Mouse (Mus musculus) spleen, adult 2 months (tissue): ENCODE results near the gene Sema6d. TPM values are rescaled to one million over a fixed set of nuclear protein-coding genes. Genes with fewer than 3 reads are reported as not detected.

ENCODE experiments used
- DNase-seq, 2 experiments: peaks; one replicate each; pipeline versions ENCODE4 v3.0.0 to v3.0.0-alpha.2; 2012 to 2021; ENCODE audit warnings: low spot score in 2 of 2, low read depth in 1 of 2
- H3K27ac ChIP-seq: fragments of 200-500 bp; 2 replicates; pipeline ENCODE4 v1.5.1; 2012; ENCODE audit warnings: low read length, inconsistent platforms; ENCODE audit not compliant: insufficient read depth
- H3K27me3 ChIP-seq: fragments of 200-500 bp; 2 replicates; pipeline ENCODE4 v1.6.1; 2012; ENCODE audit warnings: mild to moderate bottlenecking, moderate library complexity, low read length, inconsistent platforms; ENCODE audit not compliant: control insufficient read depth, insufficient read depth
- H3K36me3 ChIP-seq: fragments of 200-500 bp; 2 replicates; pipeline ENCODE4 v1.6.1; 2012; ENCODE audit warnings: mild to moderate bottlenecking, low read length, inconsistent platforms; ENCODE audit not compliant: control insufficient read depth, insufficient read depth
- H3K4me1 ChIP-seq: fragments of 200-500 bp; 2 replicates; pipeline ENCODE4 v1.6.1; 2011; ENCODE audit warnings: inconsistent platforms; ENCODE audit not compliant: control insufficient read depth, insufficient read depth, insufficient read length
- H3K4me3 ChIP-seq: fragments of 200-500 bp; 2 replicates; pipeline ENCODE4 v1.5.1; 2011; ENCODE audit warnings: mild to moderate bottlenecking, inconsistent platforms; ENCODE audit not compliant: insufficient read depth, insufficient read length; ENCODE audit errors: extremely low read depth
- CTCF ChIP-seq: fragments of 200-500 bp; IDR thresholded peaks from 2 replicates; pipeline ENCODE4 v1.5.1; 2011; ENCODE audit warnings: mild to moderate bottlenecking, inconsistent platforms; ENCODE audit not compliant: insufficient read depth, insufficient read length, insufficient replicate concordance; ENCODE audit errors: extremely low read depth
- POLR2A ChIP-seq: fragments of 200-500 bp; IDR thresholded peaks from 2 replicates; pipeline ENCODE4 v1.6.1; 2011; ENCODE audit warnings: low read depth, low read length, inconsistent platforms
- WGBS: fragments of 180-500 bp; shearing (Covaris S2); methylation state at CpG from one replicate; pipeline ENCODE4 v1.1.7; 2018; 5-methylcytosine and 5-hydroxymethylcytosine counted together
- polyA plus RNA-seq: library from polyadenylated mRNA; depleted of rRNA; stranded (reverse); fragments of >200 nt; gene quantifications from 2 replicates; pipeline ENCODE4 v1.2.3, GENCODE M21; 2012; rRNA removed

The Sema6d gene
- 8.9 and 11.6 TPM in 2 replicates for polyA plus RNA-seq

DNA sequence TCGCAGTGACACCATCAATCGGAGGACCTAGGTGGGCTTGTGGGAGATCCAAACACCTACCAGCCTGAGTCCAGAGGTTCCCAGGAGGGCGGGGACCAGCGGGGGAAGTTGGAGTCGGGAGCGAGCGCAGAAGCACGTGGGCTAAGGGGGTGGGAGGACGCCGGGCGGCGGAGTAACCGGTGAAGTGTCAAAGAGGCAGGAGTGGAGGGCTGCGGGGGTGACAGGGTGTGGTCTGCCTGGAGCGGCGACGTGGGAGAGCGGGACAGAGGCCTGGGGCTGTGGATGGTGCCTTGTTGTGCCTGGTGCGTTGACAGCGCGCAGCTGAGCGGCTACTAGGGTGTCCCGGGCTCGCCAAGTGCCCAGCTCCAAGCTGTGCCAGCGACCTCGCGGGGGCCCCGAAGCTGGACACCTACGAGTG is at the start of gene Sema6d:
Gene Sema6d, plus strand, starts transcription at position 157 of the 418 bp plus-strand sequence.
- WGBS: 7% methylated on average over 29 of the region's 29 CpGs
- Histone ChIP-seq H3K27ac (no peak within 1 kb of the TSS), H3K27me3 (0 out of 2 replicates have a peak, but pooled peaks cover 2% of the 10 kb centered on the region), H3K36me3 (no peaks in the 10 kb centered on the region), H3K4me3 (no peak within 1 kb of the TSS), H3K4me1 (no peaks in the 10 kb centered on the region)
- DNase-seq: no peak
- TF ChIP-seq POLR2A (no peak), CTCF (no peak)

DNA sequence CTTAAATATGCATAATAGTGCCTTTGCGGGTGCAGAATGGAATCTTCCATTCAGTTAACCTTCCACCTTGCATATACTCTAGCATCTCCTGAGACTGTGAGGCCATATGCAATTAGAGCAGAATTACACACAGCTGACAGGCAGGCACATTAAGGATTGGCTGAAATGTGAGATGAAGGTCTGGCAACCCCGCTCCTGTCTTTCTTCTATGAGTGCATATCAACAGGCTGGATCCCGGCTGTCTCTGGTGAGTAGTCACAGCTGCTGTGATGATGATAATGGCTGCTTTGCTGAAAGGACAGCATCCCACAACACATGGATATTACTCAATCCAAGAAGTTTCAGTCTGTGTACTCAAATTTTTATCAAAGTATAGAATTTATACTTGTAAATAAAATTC is 29.9 kb upstream of the Sema6d start:
- no peaks in the 10 kb centered on the region for H3K36me3 ChIP-seq
- H3K4me1 ChIP-seq: no peaks in the 10 kb centered on the region
- no peak overlapping the region for H3K27ac ChIP-seq
- DNase-seq: no peak
- H3K4me3 ChIP-seq: no peak overlapping the region
- H3K27me3 ChIP-seq: no peaks in the 10 kb centered on the region
- no peak for TF ChIP-seq CTCF
- TF ChIP-seq POLR2A: no peak
- 90% methylated on average over 3 of the region's 3 CpGs for WGBS

DNA sequence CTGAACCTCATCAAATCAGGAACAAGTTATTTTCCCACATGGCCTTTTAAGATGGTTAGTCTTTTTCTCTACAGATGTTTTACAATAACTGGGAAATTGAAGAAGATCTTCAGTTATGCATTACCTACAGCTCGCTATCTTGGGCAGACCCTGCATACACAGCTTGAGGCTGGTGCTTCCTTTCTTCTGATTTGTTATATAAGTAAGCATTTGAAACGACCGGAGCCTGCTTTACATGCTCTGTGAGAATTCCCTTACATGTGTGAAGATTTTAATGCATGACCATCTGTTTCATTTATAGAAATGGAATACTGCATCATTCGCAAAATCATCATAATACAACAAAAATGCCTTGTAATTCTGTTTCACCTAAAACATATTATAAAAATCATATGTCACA is 21.4 kb upstream of the Sema6d start:
- H3K4me1 ChIP-seq: no peaks in the 10 kb centered on the region
- TF ChIP-seq CTCF (no peak), POLR2A (no peak)
- 83% methylated on average over 4 of the region's 4 CpGs for WGBS
- no peaks in the 10 kb centered on the region for H3K27me3 ChIP-seq
- H3K36me3 ChIP-seq: no peaks in the 10 kb centered on the region
- H3K27ac ChIP-seq: no peak overlapping the region
- no peak overlapping the region for H3K4me3 ChIP-seq
- no peak for DNase-seq

DNA sequence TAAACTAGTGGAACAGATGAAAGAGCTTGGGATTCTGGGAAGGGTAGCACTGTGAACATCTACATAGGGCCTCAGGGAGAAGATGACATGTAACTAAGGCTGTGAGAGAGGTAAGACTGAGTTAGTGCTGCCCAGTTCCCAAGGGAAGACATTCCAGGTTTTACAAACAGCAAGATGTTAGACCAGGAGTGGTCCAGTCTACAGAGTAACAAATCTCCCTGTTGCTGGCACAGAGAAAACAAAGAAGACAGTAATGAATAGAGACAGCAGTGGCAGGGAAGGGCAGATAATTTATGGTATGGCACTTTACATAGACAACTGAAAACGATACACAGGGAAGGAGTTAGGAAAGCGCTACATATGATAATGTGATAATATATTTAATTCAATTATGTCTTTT is 19.1 kb upstream of the Sema6d start:
- no peaks in the 10 kb centered on the region for H3K36me3 ChIP-seq
- 86% methylated on average over 2 of the region's 2 CpGs for WGBS
- H3K4me3 ChIP-seq: no peak overlapping the region
- H3K4me1 ChIP-seq: no peaks in the 10 kb centered on the region
- TF ChIP-seq CTCF (no peak), POLR2A (no peak)
- no peak overlapping the region for H3K27ac ChIP-seq
- DNase-seq: no peak
- no peaks in the 10 kb centered on the region for H3K27me3 ChIP-seq

DNA sequence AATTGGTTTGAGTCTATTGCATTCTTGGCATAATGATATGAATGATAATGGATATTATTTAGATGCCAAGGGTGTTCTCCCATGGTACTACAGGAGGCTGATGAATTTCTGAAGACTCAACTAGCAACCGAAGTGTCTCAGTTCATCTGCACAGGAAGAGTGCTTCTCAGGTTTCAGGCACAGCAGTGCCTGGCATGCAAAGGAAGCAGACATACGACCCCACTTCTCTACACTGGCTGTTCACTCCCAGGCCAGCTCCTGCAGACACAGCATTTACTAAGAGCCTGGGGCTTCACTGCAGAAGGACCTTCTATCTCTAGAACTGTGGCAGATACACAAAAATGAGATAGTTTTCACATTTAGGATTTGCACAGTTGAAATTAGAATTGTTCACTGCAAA is 18.4 kb upstream of the Sema6d start:
- TF ChIP-seq POLR2A (no peak), CTCF (no peak)
- H3K27ac ChIP-seq: no peak overlapping the region
- H3K27me3 ChIP-seq: no peaks in the 10 kb centered on the region
- WGBS: 22% methylated on average over 2 of the region's 2 CpGs
- H3K36me3 ChIP-seq: no peaks in the 10 kb centered on the region
- no peak overlapping the region for H3K4me3 ChIP-seq
- DNase-seq: no peak
- no peaks in the 10 kb centered on the region for H3K4me1 ChIP-seq

DNA sequence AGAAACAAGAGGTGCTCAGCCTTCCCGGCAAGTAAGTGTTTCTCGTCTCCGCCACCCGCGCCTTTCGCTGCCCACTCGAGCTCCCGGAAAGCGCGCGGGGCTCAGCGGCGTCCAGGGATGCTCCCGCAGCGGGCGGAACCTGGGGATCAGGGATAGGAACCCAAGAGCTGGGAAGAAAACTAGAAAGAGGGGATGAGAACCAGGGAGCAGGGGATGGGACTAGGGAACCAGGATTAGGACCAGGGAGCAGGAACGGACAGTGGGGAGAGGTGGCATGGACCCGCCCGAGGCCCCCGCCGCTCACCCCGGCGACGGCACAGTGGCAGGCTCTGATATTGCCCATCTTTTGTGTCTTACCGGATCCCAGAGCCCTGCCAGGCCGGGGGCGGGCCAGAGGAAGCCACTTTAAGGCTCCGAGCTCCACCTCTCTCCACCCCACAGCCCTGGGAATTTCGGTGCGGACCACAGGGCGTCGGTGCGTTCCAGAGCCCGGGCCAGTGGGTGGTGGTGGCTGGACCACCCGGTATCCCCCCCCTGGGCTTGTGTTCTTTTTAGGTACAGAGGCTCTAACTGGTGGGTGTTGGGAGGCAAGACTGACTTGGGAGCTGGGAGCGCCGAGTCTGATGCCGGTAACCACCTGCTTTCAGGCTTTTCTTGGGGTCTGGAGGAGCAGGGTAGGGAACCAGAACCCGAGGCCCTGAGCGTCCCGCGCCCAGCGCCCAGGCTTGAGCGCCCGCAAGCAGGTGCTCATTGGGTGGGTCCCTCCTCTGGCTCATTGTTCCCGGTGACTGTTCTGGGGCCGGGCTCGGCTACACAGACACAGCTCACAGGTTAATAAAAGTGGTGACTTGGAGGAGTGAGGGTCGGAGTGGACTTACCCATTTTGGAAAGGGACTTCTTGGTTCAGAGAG is 717 bp downstream of the Sema6d start:
- H3K4me3 ChIP-seq: no peak overlapping the region
- WGBS: 6% methylated on average over 49 of the region's 49 CpGs
- H3K4me1 ChIP-seq: no peaks in the 10 kb centered on the region
- no peak overlapping the region for H3K27ac ChIP-seq
- H3K36me3 ChIP-seq: no peaks in the 10 kb centered on the region
- no peak for DNase-seq
- H3K27me3 ChIP-seq: 0 out of 2 replicates have a peak, but pooled peaks cover 2% of the 10 kb centered on the region
- TF ChIP-seq CTCF (no peak), POLR2A (no peak)

DNA sequence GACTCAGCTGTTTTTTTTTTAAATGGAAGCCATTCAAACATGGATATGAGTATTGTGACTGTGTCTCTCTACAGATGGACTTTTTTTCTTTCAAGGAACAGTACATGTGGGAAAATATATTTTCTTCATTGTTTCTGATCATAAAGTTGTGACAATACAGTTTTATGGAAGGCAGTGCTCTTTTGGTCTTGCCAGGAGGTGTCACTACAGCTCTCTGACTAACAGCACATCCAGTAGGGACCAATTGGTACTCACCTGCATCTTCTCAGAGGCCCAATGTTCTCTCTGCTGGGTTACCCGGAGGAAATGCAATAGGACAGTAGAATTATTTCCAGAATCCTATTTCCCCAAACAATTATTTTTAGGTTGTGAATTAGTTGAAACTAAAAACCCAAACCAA is 9.9 kb downstream of the Sema6d start:
- H3K36me3 ChIP-seq: no peaks in the 10 kb centered on the region
- TF ChIP-seq CTCF: no peak
- TF ChIP-seq POLR2A: no peak
- no peak overlapping the region for H3K4me3 ChIP-seq
- DNase-seq: no peak
- H3K4me1 ChIP-seq: no peaks in the 10 kb centered on the region
- H3K27ac ChIP-seq: no peak overlapping the region
- no peaks in the 10 kb centered on the region for H3K27me3 ChIP-seq
- WGBS: 54% methylated on average over 1 of the region's 1 CpGs
